Mouse (Mus musculus): ENCODE results near the gene Rbm34. TPM values are rescaled to one million over a fixed set of nuclear protein-coding genes. Genes with fewer than 3 reads are reported as not detected.
"Not testable (repeated sequence)": the region's sequence is repeated elsewhere in the genome, so short reads cannot be mapped to it uniquely, and the experiment has no call there.

The Rbm34 gene
- polyA plus RNA-seq, 1 experiment: 3.7 TPM

- WGBS: 100% methylated on average over 1 of the region's 1 CpGs
- Histone ChIP-seq H3K4me1 (replicated peaks; ENCODE audit: control insufficient read depth, insufficient read depth, low read length) (peaks cover 5% of the 10 kb centered on the region), H3K4me3 (ENCODE audit: control insufficient read depth, insufficient read depth, low read length) (no peak overlapping the region), H3K27me3 (ENCODE audit: control insufficient read depth, insufficient read depth, low read length) (no peaks in the 10 kb centered on the region), H3K27ac (ENCODE audit: control insufficient read depth, insufficient read depth, low read length) (no peak overlapping the region), H3K36me3 (ENCODE audit: control insufficient read depth, insufficient read depth, low read length) (no peaks in the 10 kb centered on the region)
- no peak for DNase-seq
- TF ChIP-seq POLR2A (IDR thresholded peaks at IDR 0.05; ENCODE audit: control insufficient read depth, extremely low read depth, insufficient read depth, low read length, poor library complexity) (no peak), CTCF (IDR thresholded peaks at IDR 0.05; ENCODE audit: borderline replicate concordance, control insufficient read depth, extremely low read depth, insufficient read depth, low read length, poor library complexity) (no peak)
Measured at GRCm38 (mm10) chr8:126918356-126918755, 52.5 kb downstream of the Rbm34 start.

GRCm38 (mm10) chr8:126917179-126917905, 53.5 kb downstream of the Rbm34 start:
- Histone ChIP-seq H3K36me3 (ENCODE audit: control insufficient read depth, insufficient read depth, low read length) (no peaks in the 10 kb centered on the region), H3K27ac (ENCODE audit: control insufficient read depth, insufficient read depth, low read length) (no peak overlapping the region), H3K4me1 (replicated peaks; ENCODE audit: control insufficient read depth, insufficient read depth, low read length) (peaks cover 10% of the 10 kb centered on the region), H3K27me3 (ENCODE audit: control insufficient read depth, insufficient read depth, low read length) (no peaks in the 10 kb centered on the region), H3K4me3 (ENCODE audit: control insufficient read depth, insufficient read depth, low read length) (no peak overlapping the region)
- WGBS: 87% methylated on average over 6 of the region's 6 CpGs
- no peak for TF ChIP-seq CTCF (IDR thresholded peaks at IDR 0.05; ENCODE audit: borderline replicate concordance, control insufficient read depth, extremely low read depth, insufficient read depth, low read length, poor library complexity)
- TF ChIP-seq POLR2A (IDR thresholded peaks at IDR 0.05; ENCODE audit: control insufficient read depth, extremely low read depth, insufficient read depth, low read length, poor library complexity): no peak
- DNase-seq: no peak

- no peak for DNase-seq
- Histone ChIP-seq H3K27ac (ENCODE audit: control insufficient read depth, insufficient read depth, low read length) (no peak overlapping the region), H3K27me3 (ENCODE audit: control insufficient read depth, insufficient read depth, low read length) (no peaks in the 10 kb centered on the region), H3K4me3 (ENCODE audit: control insufficient read depth, insufficient read depth, low read length) (no peak overlapping the region), H3K4me1 (replicated peaks; ENCODE audit: control insufficient read depth, insufficient read depth, low read length) (peaks cover 10% of the 10 kb centered on the region), H3K36me3 (ENCODE audit: control insufficient read depth, insufficient read depth, low read length) (no peaks in the 10 kb centered on the region)
- TF ChIP-seq POLR2A (IDR thresholded peaks at IDR 0.05; ENCODE audit: control insufficient read depth, extremely low read depth, insufficient read depth, low read length, poor library complexity) (no peak), CTCF (IDR thresholded peaks at IDR 0.05; ENCODE audit: borderline replicate concordance, control insufficient read depth, extremely low read depth, insufficient read depth, low read length, poor library complexity) (no peak)
- 96% methylated on average over 4 of the region's 4 CpGs for WGBS
Measured at GRCm38 (mm10) chr8:126916611-126917010, 54.3 kb downstream of the Rbm34 start.

- no peak for DNase-seq
- 81% methylated on average over 10 of the region's 10 CpGs for WGBS
Measured at GRCm38 (mm10) chr8:126914609-126915375, 56.1 kb downstream of the Rbm34 start.

GRCm38 (mm10) chr8:126914107-126914490, 56.8 kb downstream of the Rbm34 start:
- not testable (repeated sequence) for H3K27me3 ChIP-seq (ENCODE audit: control insufficient read depth, insufficient read depth, low read length); H3K4me3 ChIP-seq (ENCODE audit: control insufficient read depth, insufficient read depth, low read length); H3K36me3 ChIP-seq (ENCODE audit: control insufficient read depth, insufficient read depth, low read length); DNase-seq; H3K4me1 ChIP-seq (replicated peaks; ENCODE audit: control insufficient read depth, insufficient read depth, low read length); H3K27ac ChIP-seq (ENCODE audit: control insufficient read depth, insufficient read depth, low read length)
- 84% methylated on average over 10 of the region's 10 CpGs for WGBS

More at GRCm38 (mm10) chr8:126914609-126915375, 56.1 kb downstream of the Rbm34 start:
- H3K36me3 ChIP-seq (ENCODE audit: control insufficient read depth, insufficient read depth, low read length): no peaks in the 10 kb centered on the region
- peaks cover 10% of the 10 kb centered on the region for H3K4me1 ChIP-seq (replicated peaks; ENCODE audit: control insufficient read depth, insufficient read depth, low read length)
- H3K27ac ChIP-seq (ENCODE audit: control insufficient read depth, insufficient read depth, low read length): no peak overlapping the region
- TF ChIP-seq CTCF (IDR thresholded peaks at IDR 0.05; ENCODE audit: borderline replicate concordance, control insufficient read depth, extremely low read depth, insufficient read depth, low read length, poor library complexity) (no peak), POLR2A (IDR thresholded peaks at IDR 0.05; ENCODE audit: control insufficient read depth, extremely low read depth, insufficient read depth, low read length, poor library complexity) (no peak)
- H3K27me3 ChIP-seq (ENCODE audit: control insufficient read depth, insufficient read depth, low read length): no peaks in the 10 kb centered on the region
- H3K4me3 ChIP-seq (ENCODE audit: control insufficient read depth, insufficient read depth, low read length): no peak overlapping the region

GRCm38 (mm10) chr8:126913241-126914106, 57.4 kb downstream of the Rbm34 start:
- no peak for DNase-seq
- TF ChIP-seq CTCF (IDR thresholded peaks at IDR 0.05; ENCODE audit: borderline replicate concordance, control insufficient read depth, extremely low read depth, insufficient read depth, low read length, poor library complexity): no peak
- TF ChIP-seq POLR2A (IDR thresholded peaks at IDR 0.05; ENCODE audit: control insufficient read depth, extremely low read depth, insufficient read depth, low read length, poor library complexity): no peak
- Histone ChIP-seq H3K27ac (ENCODE audit: control insufficient read depth, insufficient read depth, low read length) (no peak overlapping the region), H3K36me3 (ENCODE audit: control insufficient read depth, insufficient read depth, low read length) (no peaks in the 10 kb centered on the region), H3K4me3 (ENCODE audit: control insufficient read depth, insufficient read depth, low read length) (no peak overlapping the region), H3K4me1 (replicated peaks; ENCODE audit: control insufficient read depth, insufficient read depth, low read length) (peaks cover 10% of the 10 kb centered on the region), H3K27me3 (ENCODE audit: control insufficient read depth, insufficient read depth, low read length) (no peaks in the 10 kb centered on the region)
- WGBS: 86% methylated on average over 12 of the region's 12 CpGs
